Mouse (Mus musculus) mature B cell (primary cell): ENCODE measurements around the gene Cldn24.

ENCODE experiments used
- in situ Hi-C: fragments of 300-500 bp; cut with MboI; formaldehyde crosslinking; loops from 2 replicates; pipeline ENCODE4 v1.14.3; 2019

Cldn24 gene

DNA sequence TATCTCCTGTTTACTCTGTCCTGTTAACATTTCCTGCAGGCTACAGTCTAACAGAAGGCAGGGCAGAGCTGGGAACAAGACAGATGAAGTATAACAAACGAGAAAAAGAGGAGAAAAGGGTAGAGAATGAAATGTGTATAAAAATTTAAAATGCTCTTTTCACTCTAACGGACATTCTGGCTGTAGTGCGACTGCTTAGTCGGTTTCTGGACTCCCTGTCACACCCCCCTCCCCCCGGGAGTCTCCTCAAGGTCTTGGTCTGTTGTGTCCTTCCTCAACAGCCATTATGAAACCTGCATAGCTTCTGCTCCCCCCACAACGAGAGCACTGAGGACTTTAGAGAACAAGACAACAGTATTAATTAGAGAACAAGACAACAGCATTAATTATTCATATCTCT lies 10.7 kb downstream of the Cldn24 start:
- in situ Hi-C loops: no loop called here

DNA sequence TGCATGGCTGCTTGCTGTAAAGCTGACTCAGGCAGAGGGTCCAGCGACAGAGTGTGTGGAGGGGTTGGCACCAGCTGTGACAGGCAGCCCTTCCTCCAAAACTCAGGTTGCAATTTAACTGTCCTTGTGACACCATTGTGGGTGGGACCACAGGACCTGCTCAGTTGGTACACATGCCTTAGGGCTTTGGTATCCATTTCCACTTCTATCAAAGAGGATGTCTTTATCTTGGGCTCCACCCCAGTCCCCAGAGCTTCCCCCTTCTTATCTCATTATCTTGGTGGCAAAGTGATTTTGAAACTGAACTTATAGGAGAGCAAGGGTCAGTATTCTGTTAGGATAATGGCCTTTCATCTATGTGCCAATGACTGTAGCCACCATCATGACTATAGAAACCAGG lies 12.0 kb downstream of the Cldn24 start:
- in situ Hi-C loops: no loop called here

DNA sequence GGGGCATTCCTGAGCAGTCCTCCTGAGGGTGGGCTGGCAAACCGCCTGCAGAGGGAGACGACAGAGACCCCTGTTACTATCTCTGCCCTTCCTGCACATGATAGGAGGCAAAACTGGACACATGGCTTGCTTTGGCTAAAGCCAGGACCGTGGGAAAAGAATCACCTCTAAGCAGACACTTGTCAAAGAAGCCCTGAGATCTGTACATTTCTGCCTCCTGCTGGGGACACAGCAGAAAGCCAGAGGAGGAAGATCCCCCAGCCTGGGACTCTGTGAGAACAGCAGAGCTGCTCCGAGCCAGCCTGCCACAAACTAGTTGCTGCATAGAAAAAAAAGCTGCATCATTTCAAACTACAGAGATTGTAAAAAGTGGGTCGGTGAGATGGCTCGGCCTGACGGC lies 21.1 kb downstream of the Cldn24 start:
- in situ Hi-C loops: no loop called here

DNA sequence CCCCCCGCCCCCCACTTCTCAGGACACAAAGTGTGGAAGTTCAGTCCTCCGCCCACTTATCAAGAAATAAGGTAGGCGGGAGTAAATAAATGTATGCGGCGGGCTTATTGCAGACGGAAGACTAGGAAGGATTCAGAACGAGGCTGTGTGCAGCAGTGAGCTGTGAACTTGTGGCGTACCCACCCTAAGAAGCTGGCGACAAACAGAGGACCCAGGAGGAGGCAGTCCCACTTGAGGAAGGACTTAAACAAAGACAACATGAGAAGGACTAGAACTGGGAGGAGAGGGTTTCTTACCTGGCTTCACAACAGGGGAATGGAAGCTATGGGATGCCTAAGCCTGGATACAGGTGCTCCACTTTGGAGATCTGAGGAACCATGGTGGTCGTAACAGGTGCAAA lies 21.7 kb downstream of the Cldn24 start:
- in situ Hi-C loops: no loop called here

DNA sequence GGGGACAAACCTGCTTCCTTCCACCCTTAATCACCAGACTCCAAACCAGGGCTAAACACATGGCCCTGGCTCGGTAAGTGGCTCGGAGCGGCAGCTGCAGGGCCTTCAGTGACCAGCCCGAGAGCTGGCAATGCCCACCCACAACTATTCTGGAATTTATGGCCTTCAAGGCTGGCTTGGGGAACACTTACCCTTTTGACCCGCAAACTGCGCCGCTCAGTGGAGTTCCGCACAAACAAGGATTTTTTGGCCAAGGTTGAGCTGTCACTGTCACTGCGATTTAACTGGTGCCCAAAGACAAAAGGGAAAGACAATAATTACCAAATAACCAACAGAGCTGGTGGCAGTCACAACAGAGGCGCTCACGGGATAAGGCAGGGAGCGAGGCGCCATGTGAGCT lies 24.0 kb downstream of the Cldn24 start:
- in situ Hi-C loops: no loop called here

DNA sequence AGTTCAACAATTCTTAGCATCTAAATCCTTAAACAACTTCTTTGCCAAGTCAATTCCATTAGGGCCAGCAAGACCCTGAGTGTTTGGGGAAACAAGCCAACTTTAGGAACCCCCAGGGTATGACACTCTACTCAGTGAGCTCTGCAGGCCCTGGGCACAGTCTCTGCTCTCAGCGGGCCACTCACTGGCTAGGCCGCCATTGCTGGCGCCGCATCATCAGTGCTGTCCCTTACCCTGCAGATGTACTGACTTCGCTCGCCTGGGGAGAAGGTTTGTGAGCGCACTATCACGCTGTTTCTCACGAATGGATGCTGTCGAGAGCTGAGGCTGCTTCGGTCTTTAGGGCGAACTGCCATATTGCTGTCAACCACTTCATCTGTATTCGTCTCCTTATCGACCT lies 25.2 kb downstream of the Cldn24 start:
- in situ Hi-C loops: no loop called here

DNA sequence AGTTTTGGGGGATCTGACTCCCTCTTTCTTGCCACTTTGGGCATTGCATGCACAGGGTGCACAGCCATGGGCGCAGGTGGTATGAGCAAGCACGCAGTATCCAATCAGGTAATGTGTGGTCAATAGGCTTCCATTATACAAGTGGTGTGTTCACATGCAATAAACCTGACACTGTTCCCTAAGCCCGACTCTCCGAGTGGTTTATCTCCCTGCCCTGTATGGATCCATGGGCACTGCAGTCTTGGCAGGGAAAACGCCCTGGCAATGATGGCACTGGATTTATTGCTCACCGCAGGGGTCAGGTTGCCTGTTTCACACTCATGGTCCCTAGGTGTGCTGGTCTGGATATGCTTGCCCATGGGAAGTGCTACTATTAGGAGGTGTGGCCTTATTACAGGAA lies 26.0 kb downstream of the Cldn24 start:
- in situ Hi-C loops: no loop called here

DNA sequence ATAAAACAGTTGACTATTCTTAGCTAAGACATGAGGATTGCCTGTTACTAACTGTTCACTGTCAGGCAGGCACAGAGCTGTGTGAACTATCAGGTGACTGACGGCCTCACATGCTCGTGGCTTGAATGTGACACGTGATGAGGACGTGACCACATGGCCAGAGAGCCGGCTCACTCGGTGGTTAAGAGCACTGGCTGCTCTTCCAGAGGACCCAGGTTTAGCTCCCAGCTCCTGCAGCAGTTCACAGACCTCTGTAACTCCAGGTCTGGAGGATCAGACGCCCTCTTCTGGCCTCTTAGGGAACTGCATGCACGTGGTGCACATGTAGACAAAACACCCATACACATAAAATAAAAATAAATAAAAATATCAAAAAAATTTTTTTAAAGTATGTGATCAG lies 27.9 kb downstream of the Cldn24 start:
- in situ Hi-C loops: no loop called here

DNA sequence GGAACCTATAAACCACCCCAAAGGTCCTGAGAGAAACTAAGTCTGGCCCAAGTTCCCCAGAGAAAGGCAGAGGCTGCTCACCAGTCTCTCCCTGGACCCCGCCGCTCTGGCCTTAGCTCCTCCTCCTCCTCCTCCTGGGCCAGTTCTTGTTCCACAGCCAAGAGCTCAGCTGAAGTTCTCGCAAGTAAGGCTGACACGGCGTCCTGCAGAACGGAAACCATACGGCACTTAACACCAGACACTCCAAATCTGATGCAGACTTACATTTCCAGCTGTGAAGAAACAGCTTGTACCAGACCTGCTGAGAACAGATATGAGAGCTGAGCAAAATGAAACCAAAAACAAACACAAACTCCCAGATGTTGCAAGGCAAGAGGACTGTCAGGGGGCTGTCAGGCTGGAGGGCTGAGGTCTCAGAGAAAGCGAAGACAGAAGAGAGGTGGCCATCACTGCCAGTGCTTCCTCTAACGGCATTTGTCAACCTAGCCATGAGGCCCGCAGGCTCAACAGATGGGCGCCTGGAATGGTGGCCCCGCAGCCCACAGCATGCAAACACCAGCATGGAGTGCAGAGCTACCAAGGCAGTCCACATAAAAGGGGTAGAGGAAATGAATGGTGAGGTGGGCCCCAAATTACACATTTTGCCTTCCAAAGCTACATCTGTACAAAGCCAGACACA lies 30.0 kb downstream of the Cldn24 start:
- in situ Hi-C loops: no loop called here

DNA sequence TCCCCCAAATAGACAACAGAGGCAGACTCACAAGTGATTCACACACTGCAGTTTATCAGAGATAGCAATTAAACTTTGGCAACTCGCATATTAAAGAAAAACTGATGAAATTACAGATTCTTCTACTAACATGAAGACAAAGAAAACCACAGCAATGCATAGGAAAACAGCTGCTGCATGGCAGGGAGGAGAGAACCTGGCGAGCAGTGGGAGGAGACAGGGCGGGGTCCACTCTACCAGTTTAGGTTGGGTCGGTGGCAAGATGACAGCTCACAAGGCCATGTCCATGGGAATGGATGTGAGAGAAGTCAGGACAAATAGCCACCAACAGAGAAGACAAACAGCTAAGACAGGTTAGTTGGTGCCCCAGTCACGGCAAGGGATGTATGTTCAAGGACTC lies 30.8 kb downstream of the Cldn24 start:
- in situ Hi-C loops: no loop called here

DNA sequence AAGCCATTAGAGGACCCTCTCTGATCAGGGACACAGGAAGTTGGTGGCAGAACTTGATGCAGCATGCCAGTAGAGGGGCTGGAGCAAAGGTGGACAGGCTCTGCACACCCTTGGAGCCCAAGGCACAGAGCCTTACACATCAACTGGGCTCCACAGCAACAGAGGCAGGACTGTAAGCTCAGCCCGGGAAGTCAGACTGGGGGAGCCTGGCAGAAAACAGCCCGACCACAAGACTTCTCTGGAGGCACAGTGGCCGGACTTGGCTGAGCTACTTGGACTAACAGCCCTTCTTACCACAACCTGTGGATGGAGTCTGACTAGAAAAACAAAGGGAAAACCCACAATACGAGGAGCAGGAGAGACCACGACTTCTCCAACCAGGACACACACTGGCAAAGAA lies 31.4 kb downstream of the Cldn24 start:
- in situ Hi-C loops: no loop called here

DNA sequence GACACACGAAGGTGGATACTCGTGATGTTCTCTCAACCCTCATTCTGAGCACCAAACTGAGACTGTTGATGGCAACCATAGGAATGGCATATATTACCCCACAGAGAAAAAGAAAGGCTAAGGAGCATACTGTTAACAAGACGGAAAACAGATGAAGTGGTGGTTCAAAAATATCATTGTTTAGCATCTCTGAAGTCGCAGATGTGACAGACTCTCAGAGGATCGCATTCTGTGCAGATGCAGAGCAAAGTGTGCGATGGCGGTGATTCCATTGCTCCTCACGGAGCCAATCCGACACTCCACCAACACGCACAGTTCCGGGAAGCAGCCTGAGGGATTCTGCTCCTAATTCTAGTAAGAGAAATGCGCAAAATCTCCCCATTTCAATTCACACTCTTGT lies 37.3 kb downstream of the Cldn24 start:
- in situ Hi-C loops: no loop called here

DNA sequence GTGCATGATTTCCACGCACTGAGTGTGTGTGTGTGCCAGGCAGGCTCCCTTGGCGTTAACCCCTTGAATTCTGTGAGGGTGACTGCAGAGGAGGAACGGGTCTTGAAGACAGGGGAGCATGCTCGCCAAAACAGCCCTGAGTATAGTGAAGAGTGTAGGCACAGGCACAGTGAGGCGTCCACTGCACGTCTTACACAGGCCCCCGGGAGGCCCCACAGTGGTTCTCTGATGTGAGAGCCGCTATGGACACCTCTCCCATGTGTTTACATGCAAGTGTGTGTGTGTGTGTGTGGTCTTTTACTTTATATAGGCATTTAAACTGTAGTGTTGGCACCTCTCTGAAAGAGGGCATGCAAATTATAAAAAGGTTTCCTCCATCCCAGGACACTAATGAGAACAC lies 44.6 kb downstream of the Cldn24 start:
- in situ Hi-C loops: no loop called here

DNA sequence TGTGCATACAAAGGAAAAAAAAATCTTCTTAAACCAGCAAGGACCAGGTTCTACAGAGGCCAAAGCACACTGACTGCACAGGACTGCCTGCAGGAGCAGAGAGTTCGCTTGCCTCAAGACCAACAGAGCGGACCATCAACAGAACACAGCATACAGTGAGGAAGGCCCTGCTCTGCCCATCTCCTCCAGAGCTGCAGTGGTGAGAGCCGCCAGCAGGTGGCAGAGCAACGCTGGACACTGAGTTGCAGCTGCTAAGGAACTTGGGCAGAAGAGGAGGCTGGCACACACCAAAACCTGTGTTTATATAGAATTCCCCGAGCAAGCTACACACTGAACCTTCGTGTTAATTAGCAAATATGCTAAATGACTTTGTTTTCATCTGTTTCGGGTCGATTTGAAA lies 45.1 kb downstream of the Cldn24 start:
- in situ Hi-C loops: no loop called here
